Mouse (Mus musculus) embryonic fibroblast, embryonic 13.5 days (primary cell): ENCODE data around the gene Gm48552.

ENCODE experiments used
- CTCF ChIP-seq: IDR thresholded peaks from 2 replicates; pipeline ENCODE4 v1.5.1; 2011; ENCODE audit warnings: mild to moderate bottlenecking, control low read depth, low read length, moderate library complexity, borderline replicate concordance; ENCODE audit not compliant: insufficient read depth
- POLR2A ChIP-seq: IDR thresholded peaks from 2 replicates; pipeline ENCODE4 v1.6.1; 2011; ENCODE audit warnings: low read depth, mild to moderate bottlenecking, control low read depth, low read length, moderate library complexity

DNA sequence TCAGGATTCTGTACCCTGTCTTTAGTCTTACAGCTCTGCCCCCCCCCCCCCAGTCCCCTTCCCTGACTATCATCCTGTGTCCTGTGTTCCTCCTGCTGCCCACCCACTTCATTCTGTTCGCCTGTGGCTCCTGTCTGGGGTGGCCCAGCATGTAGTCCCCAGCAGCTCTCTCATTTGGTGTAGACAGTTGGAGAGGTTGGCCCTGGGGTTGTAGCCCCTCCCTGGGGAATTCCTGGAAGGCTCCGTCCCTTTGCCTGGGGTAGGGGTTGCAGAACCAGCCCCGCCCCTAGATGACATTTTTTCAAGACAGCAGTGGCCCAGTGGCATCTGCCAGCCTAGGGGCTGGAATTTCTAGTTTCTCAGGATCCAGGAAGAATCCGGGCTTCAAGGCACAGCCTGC lies 30.6 kb upstream of the Gm48552 start:
- TF ChIP-seq CTCF: no peak
- no peak for TF ChIP-seq POLR2A
